Mouse (Mus musculus): ENCODE results near the gene Hoxb5. TPM values are rescaled to one million over a fixed set of nuclear protein-coding genes. Genes with fewer than 3 reads are reported as not detected.

Hoxb5 gene
- polyA plus RNA-seq, 1 experiment from 2014 or later = not detected

DNA sequence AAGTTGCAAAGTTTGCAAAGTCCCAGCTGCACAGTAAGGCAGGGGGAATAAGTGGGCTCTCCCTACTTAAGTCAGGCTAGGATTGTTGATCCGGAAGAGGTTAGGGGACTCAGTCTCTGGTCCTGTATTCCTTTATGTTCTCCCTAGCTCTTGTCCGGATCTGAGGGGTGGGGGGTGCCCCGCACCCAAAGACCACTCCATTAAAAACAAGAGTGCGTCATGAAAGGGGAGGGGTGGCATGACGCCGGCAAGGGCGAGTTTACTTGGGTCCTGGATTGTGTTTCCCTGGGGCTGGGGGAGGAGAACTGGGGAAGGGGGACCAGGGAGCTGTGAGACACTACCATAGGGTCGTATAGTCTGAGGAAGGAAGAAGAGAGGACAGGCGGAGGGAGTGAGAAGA is 3.4 kb upstream of the Hoxb5 start:
- peaks cover 84% of the 10 kb centered on the region for H3K27me3 ChIP-seq (ENCODE audit: control insufficient read depth, insufficient read depth, low read depth, low read length)

DNA sequence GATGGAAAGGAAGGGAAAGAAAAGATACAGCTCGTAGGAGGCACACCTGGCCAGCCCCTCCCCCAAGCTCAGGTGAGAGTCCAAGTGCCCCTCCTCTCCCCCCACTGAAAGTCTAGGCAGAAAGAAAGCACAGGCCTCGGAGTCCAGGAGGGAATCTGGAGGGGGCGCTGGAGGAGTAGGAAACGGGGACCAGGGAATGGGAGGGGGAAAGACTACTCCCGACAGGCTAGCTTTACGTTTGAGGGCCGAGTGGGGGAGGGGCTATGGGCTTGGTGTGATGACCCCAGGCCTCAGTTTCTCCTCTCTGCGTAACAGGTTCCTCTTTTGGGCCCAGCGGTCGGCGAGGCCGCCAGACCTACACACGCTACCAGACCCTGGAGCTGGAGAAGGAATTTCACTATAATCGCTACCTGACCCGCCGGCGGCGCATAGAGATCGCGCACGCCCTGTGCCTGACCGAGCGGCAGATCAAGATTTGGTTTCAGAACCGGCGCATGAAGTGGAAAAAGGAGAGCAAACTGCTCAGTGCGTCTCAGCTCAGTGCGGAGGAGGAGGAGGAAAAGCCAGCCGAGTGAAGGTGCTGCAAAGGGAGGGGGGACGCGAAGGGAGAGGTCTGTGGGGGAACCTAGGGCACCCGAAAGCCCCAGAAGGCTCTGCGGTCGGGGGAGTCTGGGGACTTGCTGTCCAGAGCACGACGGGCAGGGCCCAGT is 2.6 kb upstream of the Hoxb5 start:
- H3K36me3 ChIP-seq (ENCODE audit: control insufficient read depth, insufficient read depth, low read length) = no peaks in the 10 kb centered on the region
- no peak overlapping the region for H3K4me2 ChIP-seq (ENCODE audit: low read length)
- no peaks in the 10 kb centered on the region for H3K4me1 ChIP-seq (ENCODE audit: control insufficient read depth, insufficient read depth, low read length)
- H3K9me3 ChIP-seq (replicated peaks; ENCODE audit: control insufficient read depth, low read length, poor library complexity, severe bottlenecking) = no peaks in the 10 kb centered on the region
- no peak overlapping the region for H3K27ac ChIP-seq (ENCODE audit: low read length)
- H3K27me3 ChIP-seq (ENCODE audit: control insufficient read depth, insufficient read depth, low read depth, low read length) = peaks cover 85% of the 10 kb centered on the region
- WGBS = 1% methylated on average over 35 of the region's 35 CpGs
- no peak for ATAC-seq
- H3K4me3 ChIP-seq (ENCODE audit: low read depth, low read length) = no peak overlapping the region
- H3K9ac ChIP-seq (ENCODE audit: low read depth, low read length) = no peak overlapping the region

More for the DNA sequence above, 3.4 kb upstream of the Hoxb5 start:
- no peak overlapping the region for H3K27ac ChIP-seq (ENCODE audit: low read length)
- no peaks in the 10 kb centered on the region for H3K36me3 ChIP-seq (ENCODE audit: control insufficient read depth, insufficient read depth, low read length)
- WGBS = 1% methylated on average over 9 of the region's 9 CpGs
- no peak overlapping the region for H3K4me3 ChIP-seq (ENCODE audit: low read depth, low read length)
- ATAC-seq = no peak
- no peaks in the 10 kb centered on the region for H3K4me1 ChIP-seq (ENCODE audit: control insufficient read depth, insufficient read depth, low read length)
- H3K4me2 ChIP-seq (ENCODE audit: low read length) = no peak overlapping the region
- H3K9ac ChIP-seq (ENCODE audit: low read depth, low read length) = no peak overlapping the region
- H3K9me3 ChIP-seq (replicated peaks; ENCODE audit: control insufficient read depth, low read length, poor library complexity, severe bottlenecking) = no peaks in the 10 kb centered on the region

DNA sequence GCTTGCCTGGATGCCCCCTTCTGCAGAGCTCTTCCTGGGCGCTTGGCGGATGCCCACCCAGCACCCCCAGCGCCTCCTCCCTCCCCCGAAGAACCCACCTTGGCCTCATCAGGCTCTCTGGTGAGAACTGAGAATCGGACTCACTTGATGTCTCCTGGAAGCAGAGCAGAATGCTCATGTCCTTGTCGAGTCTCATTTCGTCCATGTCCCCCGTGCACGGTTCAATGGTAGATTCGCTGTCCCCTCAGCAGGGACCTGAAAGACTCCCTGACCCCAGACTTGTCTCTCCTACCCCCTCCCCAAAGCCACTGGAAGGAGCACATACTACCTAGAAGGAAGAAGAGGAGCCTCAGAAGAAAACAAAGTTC is 2.1 kb upstream of the Hoxb5 start:
- WGBS = 3% methylated on average over 6 of the region's 10 CpGs

DNA sequence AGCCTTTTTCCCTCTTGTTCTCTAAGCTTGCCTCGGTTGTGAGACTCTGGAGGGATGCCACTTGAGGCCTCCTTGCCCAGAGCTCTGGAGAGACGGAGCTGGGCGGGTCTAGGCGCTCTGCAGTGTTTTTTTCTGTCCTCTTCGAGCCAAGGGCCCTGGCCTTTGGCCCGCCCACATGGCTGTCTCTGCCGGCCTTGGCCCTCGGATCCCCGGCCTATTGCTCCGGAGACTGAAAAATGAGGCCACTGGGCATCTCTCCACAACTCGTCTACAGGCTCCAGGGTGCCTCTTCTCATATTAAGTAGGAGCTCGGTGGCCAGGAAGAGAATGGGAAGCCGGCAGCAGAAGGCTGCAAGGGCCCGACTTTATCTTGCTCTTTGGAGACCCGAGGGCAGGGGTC is 1.3 kb upstream of the Hoxb5 start:
- Histone ChIP-seq H3K9me3 (replicated peaks; ENCODE audit: control insufficient read depth, low read length, poor library complexity, severe bottlenecking) (no peaks in the 10 kb centered on the region), H3K36me3 (ENCODE audit: control insufficient read depth, insufficient read depth, low read length) (no peaks in the 10 kb centered on the region), H3K27ac (ENCODE audit: low read length) (no peak overlapping the region), H3K27me3 (ENCODE audit: control insufficient read depth, insufficient read depth, low read depth, low read length) (peaks cover 85% of the 10 kb centered on the region), H3K9ac (ENCODE audit: low read depth, low read length) (no peak overlapping the region), H3K4me1 (ENCODE audit: control insufficient read depth, insufficient read depth, low read length) (no peaks in the 10 kb centered on the region), H3K4me3 (ENCODE audit: low read depth, low read length) (no peak overlapping the region), H3K4me2 (ENCODE audit: low read length) (no peak overlapping the region)
- under 1% methylated on average over 15 of the region's 15 CpGs for WGBS
- no peak for ATAC-seq

More for the DNA sequence above, 2.1 kb upstream of the Hoxb5 start:
- Histone ChIP-seq H3K27ac (ENCODE audit: low read length) (no peak overlapping the region), H3K27me3 (ENCODE audit: control insufficient read depth, insufficient read depth, low read depth, low read length) (peaks cover 85% of the 10 kb centered on the region), H3K4me1 (ENCODE audit: control insufficient read depth, insufficient read depth, low read length) (no peaks in the 10 kb centered on the region), H3K4me3 (ENCODE audit: low read depth, low read length) (no peak overlapping the region), H3K9ac (ENCODE audit: low read depth, low read length) (no peak overlapping the region), H3K36me3 (ENCODE audit: control insufficient read depth, insufficient read depth, low read length) (no peaks in the 10 kb centered on the region), H3K9me3 (replicated peaks; ENCODE audit: control insufficient read depth, low read length, poor library complexity, severe bottlenecking) (no peaks in the 10 kb centered on the region), H3K4me2 (ENCODE audit: low read length) (no peak overlapping the region)
- no peak for ATAC-seq

DNA sequence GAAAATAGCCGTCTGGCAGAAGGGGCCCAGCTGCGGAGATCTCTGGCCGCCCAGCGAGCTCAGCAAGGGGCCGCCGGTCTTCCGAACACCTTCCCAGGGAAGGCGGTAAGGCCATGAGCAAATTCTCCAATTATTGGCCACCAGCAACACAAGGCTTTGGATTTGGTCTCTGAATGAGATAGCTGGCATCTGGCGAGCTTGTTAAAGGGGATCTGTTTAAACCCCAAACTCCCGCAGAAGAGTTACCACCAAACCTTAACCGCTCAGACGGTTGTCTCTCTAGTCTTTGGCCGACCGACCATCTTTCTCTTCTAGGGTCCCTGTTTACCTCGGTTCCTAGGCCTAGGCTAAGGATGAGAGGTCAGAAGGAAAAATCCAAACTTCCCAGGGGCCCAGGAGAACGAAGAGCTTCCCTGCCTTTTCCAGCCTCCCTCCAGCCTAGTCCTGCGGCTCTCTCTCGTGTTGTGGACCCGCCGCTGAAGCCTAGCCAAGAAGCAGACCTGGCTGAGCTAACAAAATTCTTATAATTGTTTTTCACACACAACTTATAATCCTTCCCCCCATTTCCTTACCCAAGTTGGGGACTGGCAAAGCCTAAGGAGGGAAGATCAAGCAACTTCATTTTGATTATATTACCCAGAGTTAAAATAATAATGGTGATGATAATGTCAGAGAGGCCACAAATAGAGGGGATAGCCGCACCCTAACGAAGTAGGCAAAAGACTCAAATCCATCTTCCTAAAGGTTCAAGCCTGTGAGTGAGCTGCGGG is 570 bp upstream of the Hoxb5 start:
- no peak for ATAC-seq
- H3K27me3 ChIP-seq (ENCODE audit: control insufficient read depth, insufficient read depth, low read depth, low read length) = peaks cover 85% of the 10 kb centered on the region
- no peak overlapping the region for H3K9ac ChIP-seq (ENCODE audit: low read depth, low read length)
- H3K4me3 ChIP-seq (ENCODE audit: low read depth, low read length) = no peak overlapping the region
- 3% methylated on average over 23 of the region's 23 CpGs for WGBS
- H3K36me3 ChIP-seq (ENCODE audit: control insufficient read depth, insufficient read depth, low read length) = no peaks in the 10 kb centered on the region
- H3K4me1 ChIP-seq (ENCODE audit: control insufficient read depth, insufficient read depth, low read length) = no peaks in the 10 kb centered on the region
- H3K4me2 ChIP-seq (ENCODE audit: low read length) = no peak overlapping the region
- no peaks in the 10 kb centered on the region for H3K9me3 ChIP-seq (replicated peaks; ENCODE audit: control insufficient read depth, low read length, poor library complexity, severe bottlenecking)
- H3K27ac ChIP-seq (ENCODE audit: low read length) = no peak overlapping the region

DNA sequence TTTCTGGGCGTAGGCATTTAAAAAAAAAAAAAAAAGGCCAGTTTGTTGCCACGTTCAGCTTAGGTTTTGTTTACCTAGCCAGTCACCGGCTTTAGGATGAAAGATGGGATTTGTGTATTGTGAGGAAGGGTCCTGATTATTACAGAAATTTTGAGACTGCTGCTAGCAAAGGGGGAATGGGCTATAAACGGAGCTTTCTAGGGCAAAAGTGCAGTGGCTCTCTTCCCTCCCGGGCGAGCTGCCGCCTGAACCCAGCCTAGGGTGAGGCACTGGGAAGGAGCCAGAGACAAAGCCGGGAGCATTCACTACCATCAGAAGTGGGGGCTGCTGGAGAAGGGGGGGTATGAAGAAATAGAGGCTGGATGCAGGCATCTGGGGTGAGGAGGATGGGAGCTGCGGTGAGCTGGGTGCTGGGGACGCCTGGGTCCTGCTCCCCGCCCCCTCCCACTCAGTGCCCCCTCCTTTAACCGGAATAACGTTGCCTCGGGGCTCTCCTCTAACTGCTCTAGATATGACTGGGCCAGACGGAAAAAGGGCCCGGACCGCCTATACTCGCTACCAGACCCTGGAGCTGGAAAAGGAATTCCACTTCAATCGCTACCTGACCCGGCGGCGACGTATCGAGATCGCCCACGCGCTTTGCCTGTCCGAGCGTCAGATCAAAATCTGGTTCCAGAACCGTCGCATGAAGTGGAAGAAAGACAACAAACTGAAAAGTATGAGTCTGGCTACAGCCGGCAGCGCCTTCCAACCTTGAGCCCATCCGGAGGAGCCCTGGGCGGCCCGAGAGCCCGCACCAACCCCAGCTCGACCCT is 1.5 kb downstream of the Hoxb5 start:
- ATAC-seq = no peak
- no peak overlapping the region for H3K27ac ChIP-seq (ENCODE audit: low read length)
- H3K9ac ChIP-seq (ENCODE audit: low read depth, low read length) = no peak overlapping the region

DNA sequence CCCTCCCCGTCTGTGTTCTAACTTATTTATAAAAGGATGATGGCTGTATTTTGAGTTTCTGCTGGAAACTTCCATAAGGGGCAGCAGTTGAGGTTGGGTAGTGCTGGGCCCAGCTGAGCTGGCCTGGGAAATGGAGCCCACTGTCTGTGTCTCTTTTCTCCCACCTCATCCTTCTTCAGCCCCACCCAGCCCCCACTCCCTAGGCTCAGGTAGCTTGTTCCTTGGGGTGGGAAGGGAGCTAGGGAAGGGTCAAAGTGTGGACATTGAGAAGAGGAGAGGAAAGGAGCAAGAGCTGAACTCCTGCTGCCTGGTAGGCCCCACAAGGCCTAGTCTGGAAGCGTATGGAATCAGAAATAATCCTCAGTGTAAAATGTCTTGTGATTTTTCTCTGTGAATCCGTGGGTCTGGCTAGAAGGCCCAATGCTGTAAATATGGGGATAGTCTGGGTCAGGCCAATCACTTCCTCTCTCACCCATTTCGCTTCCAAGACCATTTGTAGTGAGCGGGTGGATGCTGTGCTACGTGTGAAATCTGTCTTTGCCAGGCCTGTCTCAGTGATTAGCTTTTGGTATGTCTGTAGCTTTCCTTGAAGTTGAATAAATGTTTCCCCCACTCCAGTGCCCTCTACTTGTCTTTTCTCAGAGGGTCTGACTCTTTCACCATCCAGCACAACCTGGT is 2.5 kb downstream of the Hoxb5 start:
- H3K4me2 ChIP-seq (ENCODE audit: low read length) = no peak overlapping the region
- no peaks in the 10 kb centered on the region for H3K36me3 ChIP-seq (ENCODE audit: control insufficient read depth, insufficient read depth, low read length)
- 28% methylated on average over 6 of the region's 6 CpGs for WGBS
- H3K9me3 ChIP-seq (replicated peaks; ENCODE audit: control insufficient read depth, low read length, poor library complexity, severe bottlenecking) = no peaks in the 10 kb centered on the region
- no peak for ATAC-seq
- no peak overlapping the region for H3K9ac ChIP-seq (ENCODE audit: low read depth, low read length)
- H3K4me3 ChIP-seq (ENCODE audit: low read depth, low read length) = no peak overlapping the region
- no peaks in the 10 kb centered on the region for H3K4me1 ChIP-seq (ENCODE audit: control insufficient read depth, insufficient read depth, low read length)
- H3K27me3 ChIP-seq (ENCODE audit: control insufficient read depth, insufficient read depth, low read depth, low read length) = peaks cover 91% of the 10 kb centered on the region
- H3K27ac ChIP-seq (ENCODE audit: low read length) = no peak overlapping the region

More for the DNA sequence above, 1.5 kb downstream of the Hoxb5 start:
- Histone ChIP-seq H3K27me3 (ENCODE audit: control insufficient read depth, insufficient read depth, low read depth, low read length) (peaks cover 91% of the 10 kb centered on the region), H3K36me3 (ENCODE audit: control insufficient read depth, insufficient read depth, low read length) (no peaks in the 10 kb centered on the region), H3K4me2 (ENCODE audit: low read length) (no peak overlapping the region), H3K4me3 (ENCODE audit: low read depth, low read length) (no peak overlapping the region), H3K9me3 (replicated peaks; ENCODE audit: control insufficient read depth, low read length, poor library complexity, severe bottlenecking) (no peaks in the 10 kb centered on the region), H3K4me1 (ENCODE audit: control insufficient read depth, insufficient read depth, low read length) (no peaks in the 10 kb centered on the region)
- 1% methylated on average over 38 of the region's 38 CpGs for WGBS

DNA sequence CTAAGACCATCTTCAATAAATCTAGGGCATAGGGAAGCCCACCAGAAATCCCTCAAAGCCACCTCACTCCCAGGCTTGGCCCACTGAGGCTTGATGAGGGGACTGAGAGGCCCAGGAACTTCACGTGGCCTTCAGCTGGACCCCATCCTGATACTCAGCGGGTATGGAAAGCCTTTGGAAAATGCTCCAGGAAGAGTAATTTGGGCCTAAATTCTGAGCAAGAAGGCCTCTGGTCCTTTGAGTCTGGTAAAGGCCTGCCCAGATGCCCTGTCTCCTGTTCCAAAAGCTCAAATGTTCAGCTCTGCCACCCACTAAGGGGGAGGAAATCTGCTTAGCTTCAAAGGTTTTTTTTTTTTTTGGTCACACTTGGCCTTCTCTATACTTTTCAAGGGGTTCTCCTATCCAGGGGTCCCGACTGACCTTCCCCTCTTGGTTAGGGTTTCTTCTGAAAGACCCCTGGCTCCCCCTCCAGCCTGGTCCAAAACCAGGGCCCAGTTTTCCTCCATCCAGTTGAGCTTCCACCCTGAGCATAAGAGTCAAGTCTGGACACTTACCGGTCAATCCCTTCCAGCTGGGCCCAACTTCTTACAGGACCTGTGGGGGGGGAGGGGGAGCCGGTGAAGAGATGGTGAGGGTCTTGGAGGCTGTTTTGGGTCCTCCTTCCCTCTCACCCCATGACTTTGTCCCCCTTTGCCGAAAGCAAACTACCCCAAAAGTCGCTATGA is 3.2 kb downstream of the Hoxb5 start:
- H3K4me2 ChIP-seq (ENCODE audit: low read length) = no peak overlapping the region
- no peak overlapping the region for H3K27ac ChIP-seq (ENCODE audit: low read length)
- H3K27me3 ChIP-seq (ENCODE audit: control insufficient read depth, insufficient read depth, low read depth, low read length) = peaks cover 92% of the 10 kb centered on the region
- 5% methylated on average over 7 of the region's 7 CpGs for WGBS
- H3K9me3 ChIP-seq (replicated peaks; ENCODE audit: control insufficient read depth, low read length, poor library complexity, severe bottlenecking) = no peaks in the 10 kb centered on the region
- H3K4me3 ChIP-seq (ENCODE audit: low read depth, low read length) = no peak overlapping the region
- no peaks in the 10 kb centered on the region for H3K4me1 ChIP-seq (ENCODE audit: control insufficient read depth, insufficient read depth, low read length)
- H3K9ac ChIP-seq (ENCODE audit: low read depth, low read length) = no peak overlapping the region
- H3K36me3 ChIP-seq (ENCODE audit: control insufficient read depth, insufficient read depth, low read length) = no peaks in the 10 kb centered on the region
- no peak for ATAC-seq
